In the genomic region with DNA sequence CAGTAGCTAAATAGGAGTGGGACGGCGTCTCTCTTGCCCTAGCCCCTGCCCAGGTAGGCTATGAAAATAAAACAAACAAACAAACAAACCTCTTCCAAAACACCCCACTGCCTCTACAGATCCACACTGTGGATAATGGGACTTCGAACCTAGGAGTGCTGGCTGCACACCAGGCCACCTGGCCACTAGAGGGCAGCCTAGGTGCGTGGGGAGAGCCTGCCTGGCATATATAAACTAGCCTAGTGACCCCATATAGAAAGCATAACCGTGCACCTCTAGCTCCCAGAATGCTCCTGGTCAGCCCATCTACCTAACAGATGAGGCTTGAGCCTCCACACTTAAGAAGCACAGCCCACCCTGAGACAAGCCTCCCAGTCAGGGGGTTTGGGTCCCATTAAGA, we compare ENCODE assay signal across 8 mouse cellular contexts. TPM values are rescaled to one million over a fixed set of nuclear protein-coding genes. Genes with fewer than 3 reads are reported as not detected.
DNase-seq lines count a peak whose midpoint lies in the region; ATAC-seq lines count a peak whose summit lies in the region.
"Had no signal": no experiment of that assay in that cellular context is flagged by ENCODE, and none has a peak within 500 bp of the region (broad histone marks: within the 10 kb centered on the region; RNA-seq: fewer than 3 reads in every experiment).

No protein-coding gene starts in this region.

- H3K9me3 ChIP-seq in forebrain, embryonic 14.5 days (replicated peaks; ENCODE audit: control insufficient read depth, low read length): no peaks in the 10 kb centered on the region
- H3K9me3 ChIP-seq in hindbrain, embryonic 11.5 days (ENCODE audit: control insufficient read depth, low read length): no peaks in the 10 kb centered on the region
- no peaks in the 10 kb centered on the region for H3K9me3 ChIP-seq in limb, embryonic 12.5 days
- H3K9me3 ChIP-seq in midbrain, embryonic 14.5 days (ENCODE audit: control insufficient read depth, low read length): no peaks in the 10 kb centered on the region
- H3K9me3 ChIP-seq in stomach, embryonic 16.5 days (replicated peaks; ENCODE audit: control insufficient read depth, low read length): no peaks in the 10 kb centered on the region
- H3K9me3 ChIP-seq: limb, embryonic 13.5 days had no signal

- H3K4me1 ChIP-seq in forebrain, embryonic 14.5 days (ENCODE audit: control insufficient read depth, insufficient read depth, low read length): peaks cover 28% of the 10 kb centered on the region
- peaks cover 12% of the 10 kb centered on the region for H3K4me1 ChIP-seq in hindbrain, embryonic 11.5 days (replicated peaks; ENCODE audit: control insufficient read depth, insufficient read depth, low read length)
- peaks cover 21% of the 10 kb centered on the region for H3K4me1 ChIP-seq in limb, embryonic 12.5 days (replicated peaks)
- H3K4me1 ChIP-seq in midbrain, embryonic 14.5 days (ENCODE audit: control insufficient read depth, insufficient read depth, low read length): peaks cover 28% of the 10 kb centered on the region; the same call in 1 of the 2 replicates
- H3K4me1 ChIP-seq in stomach, embryonic 16.5 days (ENCODE audit: control insufficient read depth, insufficient read depth, low read length): peaks cover 26% of the 10 kb centered on the region; the same call in 1 of the 2 replicates

- peak overlapping the region; percentile 95 for H3K27ac ChIP-seq in forebrain, embryonic 14.5 days (ENCODE audit: low read depth, low read length)
- H3K27ac ChIP-seq in hindbrain, embryonic 11.5 days (ENCODE audit: low read depth, low read length): peak overlapping the region; percentile 97
- H3K27ac ChIP-seq in limb, embryonic 12.5 days: 0 out of 2 replicates have a peak overlapping the region, but pooled peaks have one; percentile 83
- peak overlapping the region; percentile 85; the same call in 1 of the 2 replicates for H3K27ac ChIP-seq in midbrain, embryonic 14.5 days (replicated peaks; ENCODE audit: low read depth, low read length)
- peak overlapping the region; percentile 66; the same call in 1 of the 2 replicates for H3K27ac ChIP-seq in stomach, embryonic 16.5 days (ENCODE audit: low read length)

- H3K36me3 ChIP-seq in forebrain, embryonic 14.5 days (ENCODE audit: control insufficient read depth, insufficient read depth, low read length): no peaks in the 10 kb centered on the region
- no peaks in the 10 kb centered on the region for H3K36me3 ChIP-seq in hindbrain, embryonic 11.5 days (ENCODE audit: control insufficient read depth, insufficient read depth, low read length)
- no peaks in the 10 kb centered on the region for H3K36me3 ChIP-seq in limb, embryonic 12.5 days
- no peaks in the 10 kb centered on the region for H3K36me3 ChIP-seq in midbrain, embryonic 14.5 days (ENCODE audit: control insufficient read depth, insufficient read depth, low read length)
- H3K36me3 ChIP-seq in stomach, embryonic 16.5 days (ENCODE audit: control insufficient read depth, insufficient read depth, low read length): no peaks in the 10 kb centered on the region
- H3K36me3 ChIP-seq: limb, embryonic 13.5 days had no signal

- no peak overlapping the region for H3K4me3 ChIP-seq in forebrain, embryonic 14.5 days (ENCODE audit: low read depth, low read length)
- no peak overlapping the region for H3K4me3 ChIP-seq in hindbrain, embryonic 11.5 days (ENCODE audit: low read depth, low read length)
- H3K4me3 ChIP-seq in limb, embryonic 12.5 days (replicated peaks): no peak overlapping the region
- no peak overlapping the region for H3K4me3 ChIP-seq in midbrain, embryonic 14.5 days (replicated peaks; ENCODE audit: low read depth, low read length)
- no peak overlapping the region for H3K4me3 ChIP-seq in stomach, embryonic 16.5 days (replicated peaks; ENCODE audit: low read length)
- H3K4me3 ChIP-seq: limb, embryonic 13.5 days had no signal

- no peak overlapping the region for H3K4me2 ChIP-seq in forebrain, embryonic 14.5 days (ENCODE audit: low read length)
- H3K4me2 ChIP-seq in hindbrain, embryonic 11.5 days (replicated peaks; ENCODE audit: low read depth, low read length): no peak overlapping the region
- H3K4me2 ChIP-seq in limb, embryonic 12.5 days: no peak overlapping the region
- H3K4me2 ChIP-seq in midbrain, embryonic 14.5 days (ENCODE audit: low read length): no peak overlapping the region
- H3K4me2 ChIP-seq in stomach, embryonic 16.5 days (ENCODE audit: low read depth, low read length): no peak overlapping the region
- H3K4me2 ChIP-seq: limb, embryonic 13.5 days had no signal

- 25% methylated on average over 5 of the region's 5 CpGs for WGBS in forebrain, embryonic 14.5 days
- WGBS in hindbrain, embryonic 11.5 days: 40% methylated on average over 5 of the region's 5 CpGs
- 46% methylated on average over 5 of the region's 5 CpGs for WGBS in limb, embryonic 12.5 days
- 31% methylated on average over 5 of the region's 5 CpGs for WGBS in midbrain, embryonic 14.5 days
- WGBS in stomach, embryonic 16.5 days: 35% methylated on average over 5 of the region's 5 CpGs

- no peak overlapping the region for H3K9ac ChIP-seq in forebrain, embryonic 14.5 days (ENCODE audit: low read length)
- 0 out of 2 replicates have a peak overlapping the region, but pooled peaks have one; percentile 52 for H3K9ac ChIP-seq in hindbrain, embryonic 11.5 days (ENCODE audit: low read depth, low read length)
- no peak overlapping the region for H3K9ac ChIP-seq in limb, embryonic 12.5 days (replicated peaks)
- no peak overlapping the region for H3K9ac ChIP-seq in midbrain, embryonic 14.5 days (replicated peaks; ENCODE audit: low read length)
- H3K9ac ChIP-seq in stomach, embryonic 16.5 days (ENCODE audit: low read length): no peak overlapping the region
- H3K9ac ChIP-seq: limb, embryonic 13.5 days had no signal

- DNase-seq in NIH3T3 (ENCODE audit: low read depth): peak; percentile 64
- peak; percentile 12 for DNase-seq in cerebellum, adult 11-12 months
- DNase-seq in forebrain, embryonic 14.5 days (ENCODE audit: low spot score): peak; percentile 49
- peak; percentile 70 for DNase-seq in hindbrain, embryonic 11.5 days (ENCODE audit: low spot score)
- peak; percentile 64 for DNase-seq in midbrain, embryonic 14.5 days

- H3K27me3 ChIP-seq in forebrain, embryonic 14.5 days (replicated peaks; ENCODE audit: control insufficient read depth, insufficient read depth, low read length): no peaks in the 10 kb centered on the region
- H3K27me3 ChIP-seq in hindbrain, embryonic 11.5 days (ENCODE audit: control insufficient read depth, insufficient read depth, low read length): no peaks in the 10 kb centered on the region
- H3K27me3 ChIP-seq in limb, embryonic 12.5 days: 0 out of 2 replicates have a peak, but pooled peaks cover 2% of the 10 kb centered on the region
- H3K27me3 ChIP-seq in midbrain, embryonic 14.5 days (ENCODE audit: control insufficient read depth, insufficient read depth, low read length): no peaks in the 10 kb centered on the region
- no peaks in the 10 kb centered on the region for H3K27me3 ChIP-seq in stomach, embryonic 16.5 days (ENCODE audit: control insufficient read depth, insufficient read depth, low read length)
- H3K27me3 ChIP-seq: limb, embryonic 13.5 days had no signal

- peak; percentile 10; the same call in 1 of the 2 replicates for ATAC-seq in forebrain, embryonic 14.5 days
- no peak for ATAC-seq in hindbrain, embryonic 11.5 days (ENCODE audit: low FRiP score)
- no peak for ATAC-seq in limb, embryonic 12.5 days (ENCODE audit: insufficient number of reproducible peaks, insufficient read depth, low FRiP score, low TSS enrichment, low read depth)
- no peak for ATAC-seq in midbrain, embryonic 14.5 days (ENCODE audit: low FRiP score, low TSS enrichment)
- peak; percentile 25; the same call in 1 of the 2 replicates for ATAC-seq in stomach, embryonic 16.5 days (ENCODE audit: insufficient read depth, low FRiP score)

RNA-seq across cellular contexts. Expression of a gene that starts 32.3 kb away (rescaled TPM):
- not detected in 2 replicates for polyA plus RNA-seq in forebrain, embryonic 14.5 days (2014; fragmentation: Nextera tagmentation; extraction: Ambion mirVana)
- not detected in 2 replicates for polyA plus RNA-seq in hindbrain, embryonic 11.5 days (2014; fragmentation: Nextera tagmentation; extraction: Ambion mirVana)
- 0.13 TPM in 1 of 2 replicates, not detected in the other for polyA plus RNA-seq in limb, embryonic 12.5 days (2016; fragmentation: Nextera tagmentation; extraction: Ambion mirVana)
- not detected in 2 replicates for polyA plus RNA-seq in midbrain, embryonic 14.5 days (2014; fragmentation: Nextera tagmentation; extraction: Ambion mirVana)
- 8.1 and 8.8 TPM in 2 replicates for polyA plus RNA-seq in stomach, embryonic 16.5 days (2015; fragmentation: Nextera tagmentation; extraction: Ambion mirVana)

RNA-seq across cellular contexts. Expression of a gene that starts 47.1 kb away (rescaled TPM):
- polyA plus RNA-seq in forebrain, embryonic 14.5 days (2014; fragmentation: Nextera tagmentation; extraction: Ambion mirVana): not detected in 2 replicates
- not detected in 2 replicates for polyA plus RNA-seq in hindbrain, embryonic 11.5 days (2014; fragmentation: Nextera tagmentation; extraction: Ambion mirVana)
- polyA plus RNA-seq in limb, embryonic 12.5 days (2016; fragmentation: Nextera tagmentation; extraction: Ambion mirVana): not detected in 2 replicates
- polyA plus RNA-seq in midbrain, embryonic 14.5 days (2014; fragmentation: Nextera tagmentation; extraction: Ambion mirVana): not detected in 2 replicates
- polyA plus RNA-seq in stomach, embryonic 16.5 days (2015; fragmentation: Nextera tagmentation; extraction: Ambion mirVana): 2.5 and 2.6 TPM in 2 replicates
- polyA plus RNA-seq: limb, embryonic 13.5 days had no signal

RNA-seq across cellular contexts. Expression of a gene that starts 53.4 kb away (rescaled TPM):
- polyA plus RNA-seq in forebrain, embryonic 14.5 days (2014; fragmentation: Nextera tagmentation; extraction: Ambion mirVana): 18.6 and 22.1 TPM in 2 replicates
- 44.6 and 60.5 TPM in 2 replicates for polyA plus RNA-seq in hindbrain, embryonic 11.5 days (2014; fragmentation: Nextera tagmentation; extraction: Ambion mirVana)
- 20.6 and 23.1 TPM in 2 replicates for polyA plus RNA-seq in limb, embryonic 12.5 days (2016; fragmentation: Nextera tagmentation; extraction: Ambion mirVana)
- polyA plus RNA-seq in midbrain, embryonic 14.5 days (2014; fragmentation: Nextera tagmentation; extraction: Ambion mirVana): 13.0 and 20.8 TPM in 2 replicates
- polyA plus RNA-seq in stomach, embryonic 16.5 days (2015; fragmentation: Nextera tagmentation; extraction: Ambion mirVana): 9.9 and 11.0 TPM in 2 replicates

Comparison
In these comparisons a context has a peak if more than half of its experiments do, and no peak if none do; other contexts are left out.
1. DNase-seq: peak in every context shown above with its lines; median percentile 70 in hindbrain, embryonic 11.5 days; 64 in NIH3T3; 64 in midbrain, embryonic 14.5 days; 49 in forebrain, embryonic 14.5 days; 12 in cerebellum, adult 11-12 months.
2. ATAC-seq: peak in forebrain, embryonic 14.5 days (single experiment) and stomach, embryonic 16.5 days (single experiment); none in hindbrain, embryonic 11.5 days (single experiment), limb, embryonic 12.5 days (single experiment) and midbrain, embryonic 14.5 days (single experiment).
3. Peak in every context shown above with its lines, with median percentiles within 50 percentile points of each other: H3K27ac ChIP-seq.